Mouse (Mus musculus) brain, embryonic 14.5 days (tissue): ENCODE measurements at regions not wholly inside any gene's neighbourhood (a gene's known extent, or its start where the extent isn't known, plus 50 kb on each side); places are given as distances from the start of the nearest gene placed in this dataset.

Source experiments
- CTCF ChIP-seq: fragments of 200-500 bp; IDR thresholded peaks from 2 replicates; pipeline ENCODE4 v1.5.1; 2012; ENCODE audit warnings: inconsistent platforms, mild to moderate bottlenecking, moderate library complexity, borderline replicate concordance; ENCODE audit not compliant: insufficient read depth, insufficient read length; ENCODE audit errors: extremely low read depth
- POLR2A ChIP-seq: fragments of 200-500 bp; IDR thresholded peaks from 2 replicates; pipeline ENCODE4 v1.6.1; 2012; ENCODE audit warnings: mild to moderate bottlenecking, inconsistent platforms, borderline replicate concordance; ENCODE audit not compliant: poor library complexity, insufficient read depth, insufficient read length, severe bottlenecking; ENCODE audit errors: extremely low read depth

- TF ChIP-seq POLR2A = no peak
- TF ChIP-seq CTCF = no peak
Observed at GRCm38 (mm10) chr13:47645081-47645480, 522.6 kb downstream of the Rnf144b start.
